Mouse (Mus musculus) thymus, postnatal 0 days (tissue): ENCODE results near the gene Foxl2. TPM values are rescaled to one million over a fixed set of nuclear protein-coding genes. Genes with fewer than 3 reads are reported as not detected.

Source experiments
- DNase-seq: peaks from one replicate; pipeline ENCODE4 v3.0.0-alpha.2; 2015; ENCODE audit warnings: low spot score
- polyA plus RNA-seq: library from polyadenylated mRNA; unstranded; fragments of >200 nt; fragmentation: Nextera tagmentation; extraction: Ambion mirVana; gene quantifications from 2 replicates; pipeline ENCODE4 v1.2.1, GENCODE M21; 2015

Gene Foxl2
- polyA plus RNA-seq, 1 experiment from 2014 or later = not detected

GRCm38 (mm10) chr9:98961591-98962477, 6.7 kb downstream of the Foxl2 start:
- DNase-seq = no peak

GRCm38 (mm10) chr9:98962478-98963142, 7.5 kb downstream of the Foxl2 start:
- no peak for DNase-seq

DNA sequence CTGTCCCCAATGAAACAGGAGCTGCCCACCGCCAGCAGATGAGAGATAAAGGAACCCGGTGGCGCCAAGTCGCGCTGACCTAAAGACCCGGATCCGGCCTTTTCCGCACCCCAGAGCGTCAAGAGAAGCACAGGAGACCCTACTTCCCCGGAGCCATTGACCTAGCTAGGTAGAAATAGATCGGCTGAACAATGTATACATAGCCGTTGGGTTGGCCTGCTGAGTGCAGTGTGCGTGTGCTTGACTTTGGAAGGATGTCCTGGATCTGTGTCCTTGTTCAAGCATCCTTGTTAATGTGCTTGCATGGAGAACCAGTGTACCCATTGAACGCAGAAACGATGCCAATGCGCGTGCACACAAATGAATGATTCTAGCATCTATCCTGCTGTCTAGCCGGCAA, 8.6 kb downstream of the Foxl2 start:
- no peak for DNase-seq

DNA sequence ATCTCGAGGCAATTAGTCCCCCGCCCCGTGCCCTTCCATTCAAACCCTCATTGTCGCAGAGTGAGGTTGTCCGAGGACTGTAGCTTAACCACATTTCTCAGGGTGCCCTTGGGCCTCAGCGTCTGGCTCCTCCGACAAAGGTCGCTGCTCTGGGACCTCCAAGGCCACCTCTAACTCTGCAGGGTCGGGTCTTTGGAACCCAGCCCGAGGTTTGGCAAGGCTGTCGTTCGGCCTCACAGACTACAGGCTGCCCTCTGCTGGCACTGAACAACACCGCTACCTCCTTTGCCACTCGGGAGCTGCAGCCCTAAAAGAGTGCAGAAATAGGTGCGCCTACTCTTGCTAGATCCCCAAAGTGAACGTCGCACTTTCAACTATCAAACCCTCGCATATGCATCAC, 10.0 kb downstream of the Foxl2 start:
- no peak for DNase-seq

DNA sequence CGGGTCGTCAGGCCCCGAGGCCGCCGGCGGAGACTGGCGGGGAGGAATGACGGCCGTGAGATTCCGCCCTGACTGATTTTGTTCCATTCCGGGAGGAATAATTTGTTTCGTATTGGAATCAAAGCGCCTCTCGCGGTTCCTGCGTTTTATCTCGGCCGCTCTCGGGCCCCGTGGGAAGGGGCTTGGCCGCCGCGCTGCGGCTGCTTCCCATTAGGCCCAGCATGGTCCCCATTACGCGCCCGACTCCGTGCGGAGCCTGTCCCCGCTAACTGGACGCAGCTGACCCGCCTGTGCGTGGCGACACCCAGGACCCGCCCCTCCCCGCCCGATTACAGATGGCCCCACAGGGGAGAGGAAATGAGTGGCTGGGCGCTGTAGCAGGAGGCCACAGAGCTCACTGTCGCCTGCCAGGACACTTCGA, 18.0 kb downstream of the Foxl2 start:
- DNase-seq = no peak

DNA sequence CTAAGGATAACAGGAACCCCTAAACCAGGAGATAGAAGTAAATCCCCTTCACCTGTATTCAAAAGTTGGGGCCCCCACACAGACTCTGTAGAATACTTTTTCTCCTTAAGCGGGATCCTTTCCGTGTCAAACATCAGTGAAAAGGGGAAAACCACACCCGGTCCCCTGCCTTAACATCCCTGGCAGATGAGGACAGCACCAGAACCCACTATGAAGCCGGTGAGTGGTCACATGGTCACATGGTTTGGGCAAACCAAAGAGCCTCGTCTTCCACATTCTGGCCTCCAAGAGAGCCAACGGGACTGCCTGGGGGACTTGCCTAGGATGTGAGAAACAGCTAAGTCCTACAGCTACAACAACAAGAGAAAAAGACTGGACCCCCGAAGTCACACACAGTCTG, 18.5 kb downstream of the Foxl2 start:
- no peak for DNase-seq

- DNase-seq = no peak
Measured at GRCm38 (mm10) chr9:98974898-98975297, 19.8 kb downstream of the Foxl2 start.

- no peak for DNase-seq
Measured at GRCm38 (mm10) chr9:98976081-98976480, 21.0 kb downstream of the Foxl2 start.

DNA sequence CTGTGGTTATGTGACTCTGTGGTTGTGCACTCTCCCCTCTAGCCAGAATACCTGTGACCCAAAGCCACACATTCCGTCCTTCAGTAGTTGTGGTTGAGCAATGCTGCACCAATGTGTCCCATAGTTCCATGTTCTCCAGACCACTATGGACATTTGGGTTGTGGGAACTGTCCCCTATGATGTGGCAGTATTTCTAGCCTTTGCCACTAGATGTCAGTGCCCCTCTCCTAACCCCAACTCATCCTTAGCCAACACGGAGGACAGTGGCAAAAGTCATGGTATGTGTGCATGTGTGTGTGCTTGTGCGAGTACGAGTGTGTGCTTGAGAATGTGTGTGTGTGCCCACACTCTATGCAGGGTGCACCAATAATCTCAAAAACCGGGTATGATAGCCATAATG, 21.4 kb downstream of the Foxl2 start:
- no peak for DNase-seq

- DNase-seq = peak; percentile 86
Measured at GRCm38 (mm10) chr9:98979431-98980416, 24.6 kb downstream of the Foxl2 start.

- DNase-seq = peak; percentile 100
Measured at GRCm38 (mm10) chr9:98985800-98986475, 30.9 kb downstream of the Foxl2 start, which contains the start of gene Faim. Faim (plus strand) TSS chr9:98986373.

DNA sequence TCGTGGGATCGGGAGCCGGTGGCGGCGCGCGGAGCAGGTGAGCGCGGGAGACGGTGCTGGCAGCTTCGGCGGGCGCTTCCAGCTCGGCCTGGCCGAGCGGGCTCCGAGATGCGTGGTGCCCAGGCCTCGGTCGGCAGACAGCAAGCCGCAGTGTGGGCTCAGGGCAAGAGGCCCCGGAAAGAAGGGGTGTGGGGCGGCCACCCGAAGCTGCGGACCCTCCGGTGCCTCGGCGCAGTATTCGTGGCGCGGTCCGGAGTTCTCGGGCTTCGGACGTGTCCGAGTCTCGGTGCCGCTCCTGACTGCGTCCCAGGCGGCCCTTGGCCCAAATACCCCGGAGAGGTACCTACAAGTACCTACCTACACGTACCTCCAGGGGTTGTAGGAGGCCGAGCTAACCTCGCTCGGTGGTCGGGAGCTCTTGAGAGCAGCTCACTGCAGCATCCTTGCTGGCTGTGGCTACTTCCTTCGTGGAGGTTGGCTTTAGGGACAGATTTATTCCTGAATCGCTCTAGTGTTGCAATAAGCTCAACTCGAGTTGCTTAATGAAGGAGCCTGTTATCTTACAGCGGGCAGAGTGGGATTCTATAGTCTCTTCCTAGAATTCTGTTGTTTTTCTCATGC, 31.5 kb downstream of the Foxl2 start:
- DNase-seq = no peak

DNA sequence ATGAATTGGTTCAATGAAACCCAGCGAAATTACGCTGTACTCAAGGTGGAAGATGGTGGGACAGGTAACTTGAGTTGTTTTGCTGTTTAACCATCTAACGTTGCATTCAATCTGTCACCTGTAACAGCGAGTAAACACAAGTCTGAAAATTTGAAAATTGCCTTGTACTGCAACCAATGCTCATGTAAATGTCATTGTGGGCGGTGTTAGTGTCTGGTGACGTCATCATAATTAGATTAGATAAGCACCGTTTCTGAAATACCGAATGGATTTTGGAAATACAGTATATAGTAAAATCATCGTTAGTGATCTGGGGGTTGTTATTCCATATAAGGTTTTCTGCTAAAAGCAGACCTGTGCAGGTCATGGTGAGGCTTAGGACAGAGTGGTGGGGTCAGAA, 32.0 kb downstream of the Foxl2 start:
- no peak for DNase-seq

DNA sequence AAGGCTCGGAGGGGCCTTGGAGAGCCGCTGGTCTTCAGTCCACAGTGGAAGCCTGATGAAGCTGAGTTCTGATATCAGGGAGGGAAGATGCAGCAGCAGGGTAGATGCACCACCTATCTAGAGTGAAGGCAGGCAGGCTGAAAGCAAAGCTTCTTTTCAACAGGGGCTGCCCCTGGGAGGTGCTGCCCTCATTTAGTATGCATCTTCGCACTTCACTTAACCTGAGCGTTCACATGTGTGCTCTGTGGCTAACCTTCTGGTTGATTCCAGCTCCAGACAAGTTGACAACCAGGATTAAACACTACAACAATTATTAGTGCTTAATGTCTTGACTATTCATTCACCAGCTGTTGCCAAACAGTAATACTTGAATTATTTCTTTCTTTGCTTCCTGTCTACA, 39.0 kb downstream of the Foxl2 start:
- DNase-seq = no peak

GRCm38 (mm10) chr9:98999881-99000339, 44.8 kb downstream of the Foxl2 start:
- no peak for DNase-seq

GRCm38 (mm10) chr9:99001326-99001725, 46.2 kb downstream of the Foxl2 start:
- no peak for DNase-seq
